Mouse (Mus musculus): ENCODE results near the gene Cyb561d2. TPM values are rescaled to one million over a fixed set of nuclear protein-coding genes. Genes with fewer than 3 reads are reported as not detected.

The Cyb561d2 gene
- total and polyA plus RNA-seq, 3 experiments: 23.8 to 37.8 (median 35.7) TPM

- Histone ChIP-seq H3K4me3 (replicated peaks in 1 of 3; ENCODE audit: low read depth in 2 of 3, low read length in 2 of 3, poor library complexity in 1 of 3) (no peak overlapping the region), H3K4me2 (ENCODE audit: insufficient read depth, low read depth, poor library complexity, severe bottlenecking) (no peak overlapping the region), H3K27me3 (replicated peaks) (peaks cover 100% of the 10 kb centered on the region), H3K79me2 (replicated peaks; ENCODE audit: control insufficient read depth, extremely low read depth, insufficient read depth, poor library complexity, severe bottlenecking) (no peaks in the 10 kb centered on the region), H3K4me1 (ENCODE audit: control insufficient read depth in 1 of 2, insufficient read depth in 2 of 2) (no peaks in the 10 kb centered on the region), H3K36me3 (replicated peaks in 1 of 2; ENCODE audit: control insufficient read depth in 1 of 2, insufficient read depth in 1 of 2, low read length in 1 of 2) (no peaks in the 10 kb centered on the region), H3K27ac (ENCODE audit: insufficient read depth, low read depth) (no peak overlapping the region), H3K9ac (ENCODE audit: insufficient read depth, low read depth) (no peak overlapping the region), H3K9me3 (replicated peaks; ENCODE audit: low read length) (no peaks in the 10 kb centered on the region)
- no peak for DNase-seq (ENCODE audit: extremely low read depth)
- TF ChIP-seq POLR2AphosphoS2 (IDR thresholded peaks at IDR 0.05; ENCODE audit: low read depth, low read length) (no peak), TBP (conservative IDR thresholded peaks at IDR 0.05; ENCODE audit: low read depth, low read length) (no peak), PAX5 (IDR thresholded peaks at IDR 0.05; ENCODE audit: low read length) (no peak), MAFK (IDR thresholded peaks at IDR 0.05; ENCODE audit: insufficient replicate concordance, low read length) (no peak)
- in situ Hi-C loops (cut with MboI; ENCODE audit: low pct_ligation_motif_present, low pct_unique_long_range_greater_than_20kb, low sequenced_read_pairs): no loop called here
- dilution Hi-C loops (cut with MboI; ENCODE audit: extremely low pct_ligation_motif_present, extremely low pct_unique_long_range_greater_than_20kb, low sequenced_read_pairs): no loop called here
Measured at GRCm38 (mm10) chr9:107504662-107505537, 37.1 kb downstream of the Cyb561d2 start.

- Histone ChIP-seq H3K9ac (ENCODE audit: insufficient read depth, low read depth) (no peak overlapping the region), H3K36me3 (replicated peaks in 1 of 2; ENCODE audit: control insufficient read depth in 1 of 2, insufficient read depth in 1 of 2, low read length in 1 of 2) (no peaks in the 10 kb centered on the region), H3K79me2 (replicated peaks; ENCODE audit: control insufficient read depth, extremely low read depth, insufficient read depth, poor library complexity, severe bottlenecking) (no peaks in the 10 kb centered on the region), H3K4me1 (ENCODE audit: control insufficient read depth in 1 of 2, insufficient read depth in 2 of 2) (no peaks in the 10 kb centered on the region), H3K4me3 (replicated peaks in 1 of 3; ENCODE audit: low read depth in 2 of 3, low read length in 2 of 3, poor library complexity in 1 of 3) (no peak overlapping the region), H3K27me3 (replicated peaks) (peaks cover 96% of the 10 kb centered on the region), H3K4me2 (ENCODE audit: insufficient read depth, low read depth, poor library complexity, severe bottlenecking) (no peak overlapping the region), H3K9me3 (replicated peaks; ENCODE audit: low read length) (no peaks in the 10 kb centered on the region), H3K27ac (ENCODE audit: insufficient read depth, low read depth) (no peak overlapping the region)
- in situ Hi-C loops (cut with MboI; ENCODE audit: low pct_ligation_motif_present, low pct_unique_long_range_greater_than_20kb, low sequenced_read_pairs): no loop called here
- TF ChIP-seq JUND (conservative IDR thresholded peaks at IDR 0.05; ENCODE audit: low read depth, low read length) (no peak), CHD2 (IDR thresholded peaks at IDR 0.05; ENCODE audit: low read length) (no peak), TCF12 (IDR thresholded peaks at IDR 0.05; ENCODE audit: low read depth, low read length) (no peak), ZKSCAN1 (IDR thresholded peaks at IDR 0.05; ENCODE audit: borderline replicate concordance, low read depth, low read length) (no peak)
- dilution Hi-C loops (cut with MboI; ENCODE audit: extremely low pct_ligation_motif_present, extremely low pct_unique_long_range_greater_than_20kb, low sequenced_read_pairs): no loop called here
- DNase-seq (ENCODE audit: extremely low read depth): no peak
Measured at GRCm38 (mm10) chr9:107502131-107502846, 39.7 kb downstream of the Cyb561d2 start.

- no peaks in the 10 kb centered on the region for H3K9me3 ChIP-seq (replicated peaks; ENCODE audit: low read length)
- H3K4me3 ChIP-seq (replicated peaks in 1 of 3; ENCODE audit: low read depth in 2 of 3, low read length in 2 of 3, poor library complexity in 1 of 3): no peak overlapping the region
- H3K36me3 ChIP-seq (replicated peaks in 1 of 2; ENCODE audit: control insufficient read depth in 1 of 2, insufficient read depth in 1 of 2, low read length in 1 of 2): no peaks in the 10 kb centered on the region
- DNase-seq (ENCODE audit: extremely low read depth): no peak
- no peak overlapping the region for H3K27ac ChIP-seq (ENCODE audit: insufficient read depth, low read depth)
- peaks cover 96% of the 10 kb centered on the region for H3K27me3 ChIP-seq (replicated peaks)
- H3K4me1 ChIP-seq (ENCODE audit: control insufficient read depth in 1 of 2, insufficient read depth in 2 of 2): no peaks in the 10 kb centered on the region
- dilution Hi-C loops (cut with MboI; ENCODE audit: extremely low pct_ligation_motif_present, extremely low pct_unique_long_range_greater_than_20kb, low sequenced_read_pairs): no loop called here
- no peak overlapping the region for H3K9ac ChIP-seq (ENCODE audit: insufficient read depth, low read depth)
- no peaks in the 10 kb centered on the region for H3K79me2 ChIP-seq (replicated peaks; ENCODE audit: control insufficient read depth, extremely low read depth, insufficient read depth, poor library complexity, severe bottlenecking)
- H3K4me2 ChIP-seq (ENCODE audit: insufficient read depth, low read depth, poor library complexity, severe bottlenecking): no peak overlapping the region
- TF ChIP-seq NRF1 (IDR thresholded peaks at IDR 0.05; ENCODE audit: low read depth, low read length) (peak; percentile 51; the same call in 1 of the 2 replicates), GABPA (IDR thresholded peaks at IDR 0.05; ENCODE audit: insufficient replicate concordance, low read depth, low read length) (no peak)
- in situ Hi-C loops (cut with MboI; ENCODE audit: low pct_ligation_motif_present, low pct_unique_long_range_greater_than_20kb, low sequenced_read_pairs): no loop called here
Measured at GRCm38 (mm10) chr9:107500708-107501286, 41.2 kb downstream of the Cyb561d2 start.

Measured in CH12.LX (cell line).